Mouse (Mus musculus) C2C12 (cell line): ENCODE results near the gene Olfr1180.

Experiments
- CEBPB ChIP-seq: IDR thresholded peaks from one replicate; pipeline ENCODE4 v1.6.1; 2011; ENCODE audit warnings: low read depth, mild to moderate bottlenecking, control low read depth, moderate library complexity
- CTCF ChIP-seq: IDR thresholded peaks from one replicate; pipeline ENCODE4 v1.5.1; 2011; ENCODE audit not compliant: control insufficient read depth, insufficient read depth, insufficient read length
- FOSL1 ChIP-seq: IDR thresholded peaks from one replicate; pipeline ENCODE4 v1.8.0; 2011; ENCODE audit warnings: mild to moderate bottlenecking, low read length; ENCODE audit not compliant: poor library complexity, insufficient read depth, severe bottlenecking
- MAX ChIP-seq: IDR thresholded peaks from one replicate; pipeline ENCODE4 v1.6.1; 2011; ENCODE audit warnings: mild to moderate bottlenecking, control low read depth
- MYOG ChIP-seq: IDR thresholded peaks from one replicate; pipeline ENCODE4 v1.6.1; 2011; ENCODE audit not compliant: control insufficient read depth, insufficient read length; ENCODE audit errors: extremely low read depth
- USF1 ChIP-seq: IDR thresholded peaks from one replicate; pipeline ENCODE4 v1.6.1; 2011; ENCODE audit warnings: low read depth, mild to moderate bottlenecking, control low read depth, moderate library complexity

DNA sequence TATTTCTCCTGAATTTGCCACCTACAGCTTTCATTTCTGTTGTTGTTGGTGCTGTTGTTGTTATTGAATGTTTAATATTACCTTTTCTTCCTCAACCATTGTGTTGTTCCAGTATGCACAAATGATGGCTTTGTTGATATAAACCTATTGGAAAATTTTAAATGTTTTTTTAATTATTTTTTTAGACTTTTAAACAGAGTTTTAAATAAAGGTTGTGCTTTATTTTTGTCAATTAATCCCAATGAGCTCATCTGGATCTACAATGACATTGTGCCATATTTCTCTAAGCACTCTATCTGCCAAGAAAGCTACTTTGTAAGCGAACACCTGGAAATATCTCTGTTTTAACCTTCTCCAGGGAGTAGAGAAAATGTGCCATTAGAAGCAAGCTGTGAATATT lies 32.2 kb downstream of the Olfr1180 start, which contains the start of gene Olfr1178:
- no peak for TF ChIP-seq CTCF
- no peak for TF ChIP-seq USF1
- TF ChIP-seq CEBPB = no peak
- no peak for TF ChIP-seq MAX
- TF ChIP-seq FOSL1 = no peak
- no peak for TF ChIP-seq MYOG
